Mouse (Mus musculus): ENCODE data around the gene Arhgap31. TPM values are rescaled to one million over a fixed set of nuclear protein-coding genes. Genes with fewer than 3 reads are reported as not detected.

Gene Arhgap31
- total RNA-seq, 2 experiments from 2014 or later = 39.6 to 40.8 TPM

DNA sequence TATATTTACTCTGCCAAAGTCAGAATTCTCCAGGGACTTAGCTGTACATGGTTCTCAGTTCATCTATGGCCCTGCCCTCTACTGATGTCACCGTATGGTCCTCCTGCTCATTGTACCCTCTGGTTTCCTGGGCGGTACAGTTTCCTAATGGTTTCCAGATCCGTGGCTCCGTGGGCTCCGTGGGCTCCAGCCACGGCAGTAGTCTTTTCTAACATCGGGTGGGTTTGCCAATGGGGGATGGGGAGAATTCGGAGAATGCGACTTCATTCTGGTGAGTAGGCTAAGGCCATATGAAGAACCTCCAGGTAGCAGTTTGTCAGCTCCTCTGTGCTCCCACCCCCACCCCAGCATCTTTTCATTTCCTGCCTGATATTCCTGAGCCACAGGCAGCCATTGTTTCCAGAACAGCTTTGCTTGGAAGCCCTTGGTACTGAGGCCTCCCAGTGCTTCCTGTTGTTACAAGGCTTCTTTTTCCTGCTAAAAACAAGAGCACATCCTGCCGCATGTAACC lies 61.3 kb downstream of the Arhgap31 start:
- peak; percentile 57 to 78 for DNase-seq

DNA sequence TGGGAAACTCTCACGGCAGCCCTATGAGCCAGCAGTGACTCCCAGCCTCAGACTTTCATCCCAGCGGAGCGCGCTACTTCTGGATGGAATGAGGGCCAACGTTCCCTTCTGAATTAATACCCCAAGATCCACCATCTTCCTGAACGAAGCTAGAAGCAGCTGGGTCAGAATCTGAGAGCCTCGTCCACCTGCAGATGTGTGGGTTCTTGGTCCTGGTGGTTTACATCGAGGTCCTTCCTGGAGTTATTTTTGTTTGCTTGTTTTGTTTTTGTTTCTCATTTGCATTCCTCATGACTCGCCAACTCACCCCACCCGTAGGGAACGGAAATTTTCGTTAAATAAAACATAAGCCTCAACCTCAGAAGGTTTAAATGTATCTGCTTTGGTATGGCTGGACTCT lies 61.8 kb downstream of the Arhgap31 start:
- DNase-seq = no peak

DNA sequence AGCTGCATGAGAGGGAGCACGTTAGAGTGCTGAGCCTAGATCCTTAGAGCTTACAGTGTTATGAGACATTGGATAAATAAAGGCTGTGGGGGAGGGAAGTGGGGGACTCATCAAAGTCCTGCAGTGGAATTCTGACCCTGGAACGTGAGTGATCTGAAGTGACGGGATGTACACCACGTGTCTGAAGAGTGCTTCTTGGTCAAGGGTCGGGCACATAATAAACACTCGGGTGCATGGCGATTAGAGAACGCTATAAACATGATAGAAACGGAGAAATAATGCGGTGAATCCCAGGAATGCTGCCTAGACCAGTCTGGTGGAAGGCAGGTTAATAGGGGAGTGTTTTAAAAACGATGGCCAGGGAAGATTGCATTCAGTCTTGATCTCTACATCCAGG lies 63.6 kb downstream of the Arhgap31 start:
- DNase-seq = no peak

DNA sequence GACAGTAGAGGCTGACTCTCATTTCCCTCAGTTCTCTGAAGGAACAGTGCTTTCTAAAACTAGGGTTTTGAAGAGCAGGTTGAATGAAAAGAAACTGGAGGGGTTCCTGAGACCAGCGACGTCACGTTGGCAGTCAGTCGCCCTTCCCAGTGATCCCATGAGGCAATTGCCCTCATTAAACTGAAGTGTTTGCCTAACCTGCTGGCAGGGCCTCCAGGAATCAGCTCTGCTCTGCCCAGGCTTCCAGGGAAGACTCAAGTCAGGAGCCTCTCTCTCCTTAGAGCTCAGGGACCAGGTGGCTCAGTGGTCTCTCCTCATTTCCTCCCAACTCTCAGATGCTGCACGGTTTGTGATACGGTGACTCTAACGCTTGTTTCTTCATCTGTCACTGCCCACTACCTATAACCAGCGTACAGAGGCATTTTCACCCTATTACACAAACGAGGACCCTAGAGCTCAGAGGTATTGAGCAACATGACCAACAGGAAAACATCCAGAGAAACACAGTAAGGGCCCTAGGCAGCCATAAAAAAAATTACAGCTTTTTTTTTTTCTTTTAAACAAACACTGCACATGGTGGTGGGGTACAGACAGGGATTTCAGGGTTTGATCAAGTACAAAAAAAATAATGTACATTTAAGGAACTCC lies 64.2 kb downstream of the Arhgap31 start:
- no peak for DNase-seq

DNA sequence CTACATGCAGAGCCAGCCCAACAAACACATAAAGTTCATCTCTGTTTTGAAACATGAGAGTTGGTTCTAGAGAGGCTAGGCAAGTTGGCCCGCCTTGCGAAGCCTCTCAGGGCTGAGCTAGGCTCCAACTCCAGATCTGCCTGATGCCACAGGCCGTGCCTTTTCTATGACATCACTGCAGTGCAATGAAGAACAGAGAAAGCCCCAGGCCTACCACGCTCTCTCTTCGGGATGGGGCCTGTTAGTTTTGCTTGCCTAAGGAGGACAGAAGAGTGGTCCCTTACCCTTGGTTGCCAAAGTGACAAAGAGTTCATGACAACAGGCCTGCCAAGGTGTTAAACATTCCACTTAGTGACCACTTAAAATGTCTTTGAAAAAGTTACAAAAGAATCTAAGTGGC lies 64.9 kb downstream of the Arhgap31 start:
- DNase-seq = no peak

DNA sequence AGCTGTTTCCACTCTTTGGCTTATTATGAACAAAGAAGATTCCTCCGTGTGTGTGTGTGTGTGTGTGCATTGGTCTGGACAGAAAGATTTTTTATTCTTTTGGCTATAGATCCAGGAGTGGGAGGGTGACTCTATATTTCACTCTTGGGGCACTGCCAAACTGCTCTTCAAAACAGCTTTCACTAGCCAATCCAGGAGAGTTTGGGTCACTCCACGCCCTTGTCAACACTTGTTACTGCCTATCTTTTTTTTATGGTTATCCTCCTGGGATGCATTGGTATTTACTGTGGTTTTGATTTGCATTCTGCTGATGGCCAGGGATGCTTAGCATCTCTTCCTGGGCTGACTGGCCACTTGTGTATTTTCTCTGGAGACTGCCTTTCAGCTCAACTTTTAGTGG lies 68.6 kb downstream of the Arhgap31 start:
- DNase-seq = no peak

DNA sequence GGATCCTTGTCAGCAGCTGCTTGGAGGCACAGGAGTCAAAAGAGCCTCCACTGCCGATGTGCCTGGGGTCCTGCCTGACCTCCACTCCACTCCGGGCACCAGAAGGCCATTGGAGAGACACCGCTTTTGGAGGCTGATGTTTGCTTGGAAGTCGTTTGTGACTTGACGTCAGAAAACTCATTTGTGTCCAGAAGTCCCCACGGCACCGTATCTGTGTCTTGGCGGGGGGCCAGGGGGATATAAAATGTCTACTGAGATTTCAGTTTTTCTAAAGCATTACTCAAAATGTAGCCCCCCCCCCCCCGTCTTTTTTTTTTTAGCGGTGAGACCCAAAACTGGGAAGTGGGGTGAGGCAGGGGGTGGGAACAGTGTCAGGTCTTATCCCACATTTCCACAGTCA lies 76.0 kb downstream of the Arhgap31 start:
- DNase-seq = no peak

DNA sequence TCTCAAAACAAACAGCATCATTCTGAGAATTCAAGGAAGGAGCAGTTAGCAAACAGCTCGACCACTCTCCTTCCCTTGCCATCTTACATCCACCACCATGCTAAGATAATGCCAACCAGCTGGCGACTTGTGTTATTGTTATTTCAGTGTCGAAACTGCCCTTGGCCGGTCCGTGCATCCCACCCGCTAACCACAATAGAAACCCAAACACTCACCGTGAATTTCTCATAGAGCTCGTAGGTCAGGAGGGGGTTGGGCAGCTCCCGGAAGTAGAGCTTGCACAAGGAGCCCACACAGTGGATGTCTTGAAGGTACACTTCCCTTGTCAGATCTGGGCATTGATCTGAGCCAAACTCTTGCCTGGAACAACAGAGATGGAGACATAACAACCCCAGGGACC lies 76.4 kb downstream of the Arhgap31 start:
- no peak for DNase-seq

DNA sequence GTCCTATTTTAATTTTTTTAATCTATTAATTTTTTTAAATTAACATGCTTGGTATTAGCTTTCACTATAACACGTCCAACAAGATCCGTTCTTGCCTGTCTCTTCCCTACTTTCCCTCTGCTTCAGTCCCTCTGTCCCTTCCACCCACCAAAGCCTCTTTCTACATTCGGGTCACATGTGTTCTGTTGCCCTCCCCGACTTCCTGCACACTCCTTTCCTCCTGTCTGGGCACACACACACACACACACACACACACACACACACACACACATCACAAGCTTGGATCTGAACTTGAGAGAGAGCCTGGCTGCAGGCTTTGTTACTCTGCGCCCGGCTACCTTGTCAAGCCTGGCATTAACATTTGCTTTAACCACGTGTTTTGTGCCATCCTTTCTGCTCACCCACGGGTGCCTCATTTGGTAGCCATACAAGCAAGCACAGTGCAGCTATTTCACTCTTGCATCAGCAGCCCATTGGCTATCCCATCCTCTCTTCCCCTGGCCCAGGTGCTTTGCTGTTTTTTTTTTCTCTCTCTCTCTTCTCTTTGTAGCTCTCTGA lies 77.2 kb downstream of the Arhgap31 start:
- DNase-seq = no peak

DNA sequence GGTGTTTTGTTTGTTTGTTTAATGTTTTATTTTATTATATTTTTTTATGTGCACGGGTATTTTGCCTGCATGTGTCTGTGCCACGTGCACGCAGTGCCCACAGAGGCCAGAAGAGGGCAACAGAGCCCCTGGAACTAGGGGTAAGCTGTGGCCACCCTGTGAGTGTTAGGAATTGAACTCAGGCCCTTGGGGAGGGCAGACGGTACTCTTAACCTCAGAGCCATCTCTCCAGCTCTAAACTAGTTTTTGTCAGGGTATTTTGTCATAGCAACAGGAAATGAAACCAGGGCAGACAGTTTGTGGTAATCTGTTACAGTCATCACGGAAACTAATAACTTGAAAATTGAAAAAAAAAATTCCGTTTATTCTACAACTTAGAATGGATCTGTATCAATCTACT lies 80.9 kb downstream of the Arhgap31 start:
- DNase-seq = peak; percentile 67 to 88

DNA sequence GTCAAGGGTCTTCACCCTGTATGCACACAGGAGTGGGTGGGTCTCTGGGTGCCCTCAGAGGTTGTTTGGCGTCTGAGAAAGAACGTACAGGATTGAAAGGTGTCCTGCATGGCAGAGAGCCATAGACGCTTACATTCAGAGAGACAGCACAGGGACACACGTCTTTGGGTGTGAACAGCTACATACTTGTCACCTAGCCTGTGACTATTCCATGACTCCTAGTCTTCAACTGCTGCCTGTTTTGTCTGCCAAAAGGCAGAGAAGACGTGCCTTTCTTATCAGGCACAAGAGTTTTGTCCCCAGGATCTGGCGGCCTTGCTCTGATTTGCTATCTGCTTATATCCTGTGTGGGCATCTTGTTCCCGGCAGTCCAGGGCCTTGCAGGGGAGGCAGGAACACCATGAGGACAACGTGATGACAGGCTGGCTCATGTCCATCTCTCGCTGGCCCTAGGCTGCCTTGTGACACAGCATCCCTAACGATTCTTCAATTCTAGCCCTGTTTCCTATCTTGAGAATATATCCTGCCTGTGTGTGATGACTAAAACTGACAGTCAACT lies 87.2 kb downstream of the Arhgap31 start:
- peak; percentile 60 to 67 for DNase-seq

DNA sequence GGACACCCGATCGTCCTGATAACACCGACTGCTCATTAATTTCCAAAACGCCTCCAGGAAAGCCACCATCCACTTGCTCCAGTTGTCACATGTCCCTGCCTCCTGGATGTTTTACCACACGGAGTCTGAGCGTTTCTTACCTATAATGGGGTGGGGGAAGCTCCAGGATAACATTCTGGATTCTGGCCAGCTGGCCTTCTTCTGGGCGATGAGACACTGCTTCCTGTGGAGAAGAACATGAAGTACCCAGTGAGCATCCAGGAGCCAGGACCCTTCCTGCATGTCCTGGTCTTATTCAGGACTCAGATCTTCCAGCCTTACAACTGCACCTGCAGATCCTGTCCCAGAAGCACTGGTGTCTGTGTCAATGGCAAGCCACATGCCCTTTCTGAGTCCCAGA lies 87.7 kb downstream of the Arhgap31 start:
- DNase-seq = peak in 1 of 2 experiments; percentile 42

DNA sequence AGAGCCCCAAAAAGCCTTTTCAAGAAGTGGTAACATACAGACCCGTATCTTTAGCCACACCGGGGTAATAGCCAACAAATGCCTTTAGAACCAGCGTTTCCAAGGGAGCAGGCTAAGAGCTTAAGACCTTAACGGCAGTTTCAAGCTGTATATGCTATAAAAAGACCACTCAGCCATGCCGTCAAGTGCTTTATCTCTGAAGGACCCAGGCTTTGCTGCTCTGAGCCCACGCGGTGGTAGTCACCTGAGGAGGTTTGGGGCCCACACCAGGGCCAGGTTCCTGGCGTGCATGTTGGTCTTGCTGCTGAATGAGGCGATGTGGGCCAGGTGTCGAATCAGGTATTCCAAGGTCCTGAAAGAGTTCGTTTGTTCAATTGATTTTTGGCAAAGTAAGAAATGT lies 88.8 kb downstream of the Arhgap31 start:
- DNase-seq = no peak

DNA sequence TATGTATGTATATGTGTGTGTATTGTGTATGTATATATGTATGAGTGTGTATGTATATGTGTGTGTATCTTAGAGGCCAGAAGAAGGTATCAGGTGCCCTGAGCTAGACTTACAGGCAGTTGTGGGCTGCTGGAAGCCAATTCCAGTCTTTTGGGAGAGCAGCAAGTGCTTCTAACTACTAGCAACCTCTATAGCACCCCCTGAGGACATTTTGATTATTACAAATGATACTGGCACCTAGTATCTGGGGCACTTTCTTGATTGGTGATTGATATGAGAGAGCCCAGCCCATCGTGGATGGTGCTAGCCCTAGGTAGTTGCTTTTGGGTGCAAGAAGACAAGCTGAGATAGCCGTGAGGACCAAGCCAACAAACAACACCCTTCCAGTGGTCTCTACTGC lies 90.8 kb downstream of the Arhgap31 start:
- no peak for DNase-seq

DNA sequence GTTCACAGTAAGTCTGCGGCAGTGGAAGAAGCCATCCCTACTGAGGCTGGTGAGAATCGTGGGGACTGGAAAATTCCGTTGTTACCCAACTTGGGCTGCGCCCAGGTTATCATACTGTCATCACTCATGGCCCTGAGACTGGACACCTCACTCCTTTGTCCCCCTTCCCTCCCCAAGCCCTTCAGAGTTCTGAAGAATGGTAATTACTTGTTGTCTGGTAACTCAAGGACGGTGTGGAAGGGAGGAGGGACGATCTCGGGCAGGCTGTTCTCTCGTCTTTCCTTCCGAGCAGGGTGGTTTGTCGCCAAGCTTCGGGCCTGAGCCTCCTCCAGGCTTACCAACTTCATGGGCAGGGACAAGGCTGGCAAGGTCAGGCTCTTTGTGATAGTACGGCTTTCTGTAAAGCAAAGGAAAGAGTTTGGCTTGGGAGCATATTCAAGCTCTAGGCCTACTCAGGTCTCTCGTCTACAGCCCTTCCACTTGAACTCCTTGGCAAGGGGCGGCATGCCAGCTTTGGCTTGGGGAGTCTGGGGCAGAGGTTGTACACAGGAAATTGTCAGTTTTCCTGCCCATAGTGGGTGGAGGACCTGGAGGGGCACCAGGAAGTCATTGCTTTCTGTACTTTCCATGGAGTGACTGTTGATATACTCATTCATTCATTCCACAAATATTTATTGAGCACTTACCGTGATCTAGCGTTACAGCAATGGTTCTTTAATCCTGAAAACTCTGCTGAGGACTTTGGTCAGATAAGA lies 92.2 kb downstream of the Arhgap31 start:
- no peak for DNase-seq

DNA sequence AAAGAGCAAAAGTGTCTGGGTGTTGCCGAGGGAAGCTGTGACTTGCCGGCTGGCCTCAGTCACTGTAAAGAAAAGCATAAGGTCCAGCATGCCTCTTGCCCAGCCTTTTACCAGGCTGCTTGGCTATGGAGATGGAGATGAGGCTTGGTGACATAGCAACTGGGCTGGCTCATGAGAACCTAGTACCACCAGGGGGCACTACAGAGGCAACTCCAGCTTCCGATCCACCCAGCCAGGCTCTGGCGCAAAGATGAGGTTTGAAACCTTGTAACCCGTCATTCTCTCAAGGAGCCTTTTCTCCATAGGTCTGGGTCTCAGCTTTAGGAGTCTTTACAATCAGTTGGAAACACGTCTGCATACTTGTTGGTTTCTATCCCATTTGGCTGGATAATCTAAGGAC lies 94.0 kb downstream of the Arhgap31 start:
- peak; percentile 73 to 87 for DNase-seq

DNA sequence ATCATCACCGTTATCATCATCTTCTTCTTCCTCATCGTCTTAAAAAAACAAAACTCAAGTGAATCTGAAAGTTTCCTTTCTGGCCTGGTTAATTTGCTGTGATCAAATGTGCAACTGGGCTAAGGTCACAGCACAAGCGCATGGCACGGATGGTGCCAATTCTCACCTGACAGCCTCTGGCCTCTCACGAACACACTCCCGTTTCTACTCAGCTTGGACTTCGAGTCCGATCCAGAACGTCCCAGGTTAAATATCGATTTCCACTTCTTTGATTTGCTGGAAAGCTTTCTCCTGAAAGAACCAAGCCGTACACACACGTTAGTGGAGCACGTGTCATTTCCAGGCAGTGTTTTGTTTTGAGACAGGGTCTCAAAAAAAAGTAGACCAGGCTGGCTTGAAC lies 95.1 kb downstream of the Arhgap31 start:
- no peak for DNase-seq

DNA sequence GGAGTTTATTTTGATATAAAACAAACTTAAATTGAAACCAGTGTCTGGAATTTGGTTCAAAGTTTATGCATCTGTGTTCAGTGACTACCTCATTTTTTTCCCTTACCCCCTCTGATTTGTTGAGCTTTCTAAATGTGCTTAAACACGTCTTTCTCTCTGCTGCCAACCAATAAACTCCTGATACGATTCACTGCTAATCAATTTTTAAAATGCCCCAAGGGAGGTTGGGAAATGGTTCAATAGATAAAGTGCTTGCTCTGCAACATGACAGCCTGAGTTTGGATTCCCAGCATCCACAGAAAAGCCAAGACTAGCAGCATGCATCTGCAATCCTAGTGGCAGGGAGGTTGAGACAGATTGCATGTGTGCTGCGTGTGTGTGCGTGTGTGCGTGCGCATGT lies 99.4 kb downstream of the Arhgap31 start:
- DNase-seq = no peak

DNA sequence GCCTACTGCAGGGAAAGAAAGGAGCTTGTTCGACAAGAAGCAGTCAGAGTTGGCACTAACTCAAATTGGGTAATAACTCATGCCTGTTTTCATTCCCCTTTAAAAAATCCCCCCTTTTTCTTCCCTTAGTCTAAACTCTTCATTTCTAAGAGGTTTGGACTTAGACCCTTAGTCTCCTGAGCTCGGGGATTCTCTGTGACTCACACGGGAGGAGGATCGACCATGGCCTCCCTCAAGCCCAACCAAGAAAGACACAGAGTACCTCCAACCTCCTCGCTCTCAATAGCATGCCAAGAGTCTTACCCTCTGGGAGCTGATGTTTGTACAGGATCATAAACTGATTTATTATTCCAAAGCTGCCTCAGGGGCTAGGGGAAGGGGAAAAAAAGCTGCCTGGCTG lies 100.4 kb downstream of the Arhgap31 start:
- no peak for DNase-seq

DNA sequence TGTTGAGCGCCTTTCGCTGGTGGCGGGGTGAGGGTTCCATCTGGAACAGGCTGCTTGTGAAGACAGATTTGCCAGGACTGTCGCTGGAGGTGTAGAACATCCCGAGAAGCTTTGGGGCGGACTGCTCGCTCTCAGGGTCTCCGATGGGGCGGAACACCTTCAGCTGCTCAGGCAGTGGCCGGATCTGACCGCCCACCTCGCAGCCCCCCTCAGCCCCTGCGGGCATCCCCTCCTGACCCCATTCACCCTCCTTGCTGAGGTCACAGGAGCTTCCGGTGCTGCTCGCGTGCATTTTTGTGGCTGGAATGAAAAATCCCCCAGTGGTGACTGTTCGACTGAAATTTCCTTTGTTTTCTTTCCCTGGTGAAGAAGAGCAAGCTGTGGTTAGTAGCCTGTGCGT lies 104.0 kb downstream of the Arhgap31 start:
- DNase-seq = no peak

DNA sequence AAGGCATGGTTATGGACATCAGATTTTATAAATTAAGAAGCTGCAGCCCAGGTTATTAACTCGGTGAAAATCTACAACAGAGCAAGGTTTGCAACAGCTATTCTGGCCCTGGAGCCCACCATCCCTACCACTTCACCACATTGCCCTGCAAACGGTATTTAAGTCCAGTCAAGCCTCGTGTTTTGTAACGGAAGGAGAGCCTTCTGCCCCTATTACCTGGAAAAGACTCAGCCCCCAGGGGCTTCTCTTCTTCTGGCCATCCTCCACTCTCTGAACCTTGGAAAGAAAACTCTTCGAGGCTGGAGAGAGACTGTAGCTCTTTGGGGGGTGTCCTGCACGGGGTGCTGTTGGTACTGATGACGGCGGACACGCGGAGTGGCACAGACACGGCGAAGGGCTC lies 104.4 kb downstream of the Arhgap31 start:
- DNase-seq = no peak

DNA sequence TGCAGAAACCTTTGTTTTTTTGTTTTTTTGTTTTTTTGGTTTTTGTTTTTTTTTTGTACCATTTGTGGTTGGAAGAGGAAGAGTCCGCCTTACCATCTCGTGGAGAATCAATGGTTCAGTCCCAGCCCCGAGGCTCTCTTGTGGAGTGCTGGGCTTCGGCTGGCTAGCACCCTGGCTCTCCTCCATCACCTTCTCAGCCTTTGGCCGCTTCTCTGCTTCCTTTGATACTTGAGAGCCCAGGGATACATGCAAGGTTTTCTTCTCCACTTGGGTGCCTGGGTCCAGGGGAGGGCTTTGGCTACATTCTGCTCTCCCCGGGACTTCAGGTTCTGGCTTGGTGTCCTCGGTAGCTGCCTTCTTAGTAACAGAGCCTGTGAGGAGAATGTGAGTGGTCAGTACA lies 106.6 kb downstream of the Arhgap31 start:
- no peak for DNase-seq

Measured in heart, adult 18-20 months (tissue).